Mouse (Mus musculus): ENCODE results near the gene Per3. TPM values are rescaled to one million over a fixed set of nuclear protein-coding genes. Genes with fewer than 3 reads are reported as not detected.

The Per3 gene
- 2.4 TPM for polyA plus RNA-seq (2015; fragmentation: Illumina TruSeq; extraction: RNeasy Lipid Tissue Mini Kit (QIAGEN cat#74804); ENCODE audit: insufficient read depth, low read depth, low replicate concordance)

DNA sequence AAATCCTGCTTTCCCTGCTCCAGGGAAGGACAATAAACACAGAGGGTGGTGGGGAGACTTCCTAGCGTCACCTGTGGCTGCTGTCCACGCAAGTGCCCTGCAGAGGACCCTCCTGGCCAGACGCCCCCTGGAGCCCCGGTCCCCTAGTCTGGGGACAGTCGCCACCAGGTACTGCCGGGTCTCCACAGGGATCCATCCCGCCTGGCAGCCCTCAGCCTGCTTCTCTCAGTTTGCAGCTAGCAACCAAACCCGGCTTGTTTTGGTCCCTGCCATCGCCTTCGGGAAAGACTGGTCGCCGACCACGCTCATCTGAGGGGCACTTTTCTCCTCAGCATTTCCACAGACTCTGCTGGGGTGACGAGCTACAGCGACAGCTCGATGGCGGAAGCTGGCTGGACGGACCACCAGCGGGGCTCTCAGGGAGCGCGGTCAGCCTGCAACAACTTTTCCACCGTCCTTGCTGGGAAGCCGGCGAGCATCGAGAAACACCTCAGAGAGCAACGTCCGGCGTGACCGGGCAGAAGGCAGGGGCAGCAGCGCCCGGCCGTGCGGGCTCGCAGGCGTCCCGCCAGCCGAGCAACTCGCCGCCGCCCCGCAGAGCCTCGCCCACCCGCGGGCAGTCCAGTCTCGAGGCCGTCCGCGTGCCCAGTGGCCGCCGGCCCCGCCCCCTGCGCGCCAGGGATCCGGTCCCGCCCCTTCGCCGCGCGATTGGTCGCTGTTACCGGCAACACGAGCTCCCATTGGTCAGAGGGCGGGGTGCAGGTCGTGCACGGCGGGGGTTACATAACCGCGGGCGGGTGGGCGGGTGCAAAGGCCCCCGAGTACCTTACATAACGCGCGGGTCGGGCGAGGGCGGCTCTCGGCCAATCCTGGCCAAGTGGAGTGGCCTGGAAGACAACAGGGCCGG lies at the start of gene Per3:
Gene Per3, minus strand, starts transcription at position 629 of the 907 bp plus-strand sequence.

DNA sequence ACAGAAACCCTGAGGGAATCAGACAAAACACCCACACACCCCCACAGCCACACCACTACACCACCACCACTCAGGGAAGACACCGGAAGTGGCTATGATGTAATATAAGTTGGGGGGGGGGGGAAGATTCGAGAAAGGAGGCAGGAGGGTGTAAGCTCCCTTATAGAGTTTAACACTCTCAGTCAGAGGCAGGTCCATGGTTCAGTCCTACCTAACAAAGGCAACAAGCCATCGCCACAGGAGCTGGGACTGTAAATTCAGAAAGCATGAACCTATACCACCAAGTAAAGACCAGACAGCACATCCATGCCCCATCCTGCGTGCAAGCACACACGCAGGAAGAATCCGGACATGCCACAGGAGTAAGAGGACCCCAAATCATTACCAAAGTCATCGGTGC lies 44.8 kb upstream of the Per3 start, which contains the start of gene Gm13090:
Gene Gm13090, plus strand, starts transcription at position 301 of the 400 bp plus-strand sequence.

DNA sequence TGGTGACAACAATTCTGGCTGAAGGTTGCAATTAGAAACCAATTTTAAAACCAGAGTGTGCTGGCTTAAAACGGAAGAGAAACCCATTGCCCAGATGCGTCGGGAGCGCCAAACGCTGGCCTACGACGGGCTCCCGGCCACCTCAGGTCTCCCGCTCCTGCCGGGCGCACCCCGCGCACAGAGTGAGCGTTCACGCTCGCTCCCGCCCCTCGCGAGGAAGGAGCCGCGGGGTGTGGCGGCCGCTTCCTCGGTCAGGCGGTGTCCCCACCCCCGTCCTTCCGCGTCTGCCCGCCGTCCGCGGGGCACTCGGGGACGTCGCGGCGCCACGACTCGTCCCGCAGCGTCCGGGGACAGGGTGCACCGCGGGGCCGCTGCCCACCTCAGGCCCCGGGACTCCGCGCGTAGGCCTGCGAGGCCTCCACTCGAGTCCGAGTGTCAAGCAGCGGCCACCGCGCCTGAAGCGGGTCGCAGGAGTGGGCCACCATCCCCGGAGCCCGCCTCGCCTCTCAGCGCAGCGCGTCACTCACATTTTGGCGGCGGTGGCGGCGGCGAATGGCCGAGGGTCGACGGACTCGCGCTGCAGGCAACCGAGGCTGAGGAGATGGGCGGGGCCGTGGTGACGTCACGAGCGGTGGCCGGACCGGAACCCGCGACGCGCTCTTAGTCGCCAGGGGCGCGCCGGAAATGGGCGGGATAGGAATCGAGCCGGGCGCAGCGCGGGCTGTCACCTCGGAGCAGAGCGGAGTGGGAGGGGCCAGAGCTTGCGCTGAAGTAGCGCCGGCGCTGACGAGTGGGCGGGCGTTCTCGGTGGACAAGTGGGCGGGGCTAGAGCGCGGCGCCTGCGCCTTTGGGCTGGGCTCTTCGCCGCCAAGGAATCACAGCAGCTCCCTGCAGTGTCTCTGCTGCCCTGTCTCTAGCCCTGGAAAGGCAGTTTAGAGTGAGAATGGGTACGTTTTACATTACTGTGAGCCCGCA lies 13.2 kb upstream of the Per3 start, which contains the start of gene Vamp3:
Gene Vamp3, minus strand, starts transcription at position 617 of the 975 bp plus-strand sequence.

DNA sequence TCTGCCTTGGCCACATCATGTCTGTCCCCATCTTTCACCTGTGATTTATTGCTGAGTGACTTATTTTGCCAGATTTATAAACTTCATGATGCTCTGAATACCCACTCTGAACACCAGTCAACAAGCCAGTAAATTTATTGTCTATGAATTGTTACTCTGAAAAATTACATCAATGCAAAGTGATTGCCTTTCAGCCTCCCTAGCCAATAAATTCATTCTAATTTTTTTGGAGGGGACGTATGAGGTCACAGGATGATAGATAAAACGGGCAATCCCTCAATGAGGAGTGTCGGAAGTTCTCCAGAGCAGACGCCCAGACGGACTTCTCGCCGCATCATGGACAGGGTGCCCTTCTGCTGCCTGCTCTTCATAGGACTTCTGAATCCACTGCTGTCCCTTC lies 47.7 kb downstream of the Per3 start, which contains the start of gene Uts2:
Gene Uts2, plus strand, starts transcription at position 301 of the 400 bp plus-strand sequence.

Other genes starting within 250 kb of the Per3 start
- 12.4 TPM for gene Errfi1, start 190.7 kb downstream of the Per3 start, polyA plus RNA-seq (2015; fragmentation: Illumina TruSeq; extraction: RNeasy Lipid Tissue Mini Kit (QIAGEN cat#74804); ENCODE audit: insufficient read depth, low read depth, low replicate concordance)
- gene Park7, start 130.2 kb downstream of the Per3 start, polyA plus RNA-seq (2015; fragmentation: Illumina TruSeq; extraction: RNeasy Lipid Tissue Mini Kit (QIAGEN cat#74804); ENCODE audit: insufficient read depth, low read depth, low replicate concordance): 40.8 TPM
- 0.39 TPM for gene Tnfrsf9, start 130.1 kb downstream of the Per3 start, polyA plus RNA-seq (2015; fragmentation: Illumina TruSeq; extraction: RNeasy Lipid Tissue Mini Kit (QIAGEN cat#74804); ENCODE audit: insufficient read depth, low read depth, low replicate concordance)
- gene Uts2, start 47.6 kb downstream of the Per3 start, polyA plus RNA-seq (2015; fragmentation: Illumina TruSeq; extraction: RNeasy Lipid Tissue Mini Kit (QIAGEN cat#74804); ENCODE audit: insufficient read depth, low read depth, low replicate concordance): not detected
- gene Vamp3, start 13.3 kb upstream of the Per3 start, polyA plus RNA-seq (2015; fragmentation: Illumina TruSeq; extraction: RNeasy Lipid Tissue Mini Kit (QIAGEN cat#74804); ENCODE audit: insufficient read depth, low read depth, low replicate concordance): 14.6 TPM
- gene Gm13090, start 44.9 kb upstream of the Per3 start, polyA plus RNA-seq (2015; fragmentation: Illumina TruSeq; extraction: RNeasy Lipid Tissue Mini Kit (QIAGEN cat#74804); ENCODE audit: insufficient read depth, low read depth, low replicate concordance): not detected